Mouse (Mus musculus) ES-CJ7 (cell line): Measurements from ENCODE around the gene Ugt1a1.
"Not testable (repeated sequence)": the region's sequence is repeated elsewhere in the genome, so short reads cannot be mapped to it uniquely, and the experiment has no call there.

ENCODE experiments used
- DNase-seq: peaks from one replicate; pipeline ENCODE4 v3.0.0; 2011; ENCODE audit warnings: low read depth, low spot score

Ugt1a1 gene

GRCm38 (mm10) chr1:88211812-88212211 lies at the start of gene Ugt1a1:
Gene Ugt1a1 (plus strand): TSS chr1:88211959.
- no peak for DNase-seq

GRCm38 (mm10) chr1:88165711-88166110 lies 46.0 kb upstream of the Ugt1a1 start, which contains the start of gene Ugt1a5:
Gene Ugt1a5 (plus strand): TSS chr1:88166012.
- DNase-seq: no peak

- not testable (repeated sequence) for DNase-seq
These were observed 39.6 kb upstream of the Ugt1a1 start for GRCm38 (mm10) chr1:88172190-88172589.

GRCm38 (mm10) chr1:88179657-88180056 lies 32.1 kb upstream of the Ugt1a1 start:
- DNase-seq: no peak

- no peak for DNase-seq
These were observed 25.3 kb upstream of the Ugt1a1 start for GRCm38 (mm10) chr1:88186325-88186935.

- no peak for DNase-seq
These were observed 19.6 kb upstream of the Ugt1a1 start for GRCm38 (mm10) chr1:88192136-88192535.

GRCm38 (mm10) chr1:88195687-88196086 lies 16.1 kb upstream of the Ugt1a1 start:
- no peak for DNase-seq

GRCm38 (mm10) chr1:88197443-88197842 lies 14.3 kb upstream of the Ugt1a1 start:
- no peak for DNase-seq

- DNase-seq: no peak
These were observed 11.8 kb upstream of the Ugt1a1 start for GRCm38 (mm10) chr1:88199996-88200395.

- DNase-seq: no peak
These were observed 11.3 kb upstream of the Ugt1a1 start, which contains the start of gene Ugt1a2 for GRCm38 (mm10) chr1:88200456-88200855. Gene Ugt1a2 (plus strand): TSS chr1:88200601.

- peak; percentile 82 for DNase-seq
These were observed 6.4 kb upstream of the Ugt1a1 start, which contains the start of gene Dnajb3 for GRCm38 (mm10) chr1:88205294-88205922. Gene Dnajb3 (minus strand): TSS chr1:88205782.

- no peak for DNase-seq
These were observed 4.8 kb upstream of the Ugt1a1 start for GRCm38 (mm10) chr1:88206843-88207479.

- no peak for DNase-seq
These were observed 734 bp downstream of the Ugt1a1 start for GRCm38 (mm10) chr1:88212341-88213045.

- DNase-seq: no peak
These were observed 1.3 kb downstream of the Ugt1a1 start for GRCm38 (mm10) chr1:88213061-88213460.

GRCm38 (mm10) chr1:88213766-88214461 lies 2.2 kb downstream of the Ugt1a1 start:
- DNase-seq: no peak

- DNase-seq: no peak
These were observed 2.7 kb downstream of the Ugt1a1 start for GRCm38 (mm10) chr1:88214462-88214952.

GRCm38 (mm10) chr1:88215466-88216380 lies 4.0 kb downstream of the Ugt1a1 start:
- DNase-seq: peak; percentile 14

GRCm38 (mm10) chr1:88216551-88216950 lies 4.8 kb downstream of the Ugt1a1 start:
- DNase-seq: no peak

GRCm38 (mm10) chr1:88217144-88217543 lies 5.4 kb downstream of the Ugt1a1 start:
- peak; percentile 32 for DNase-seq

- no peak for DNase-seq
These were observed 5.8 kb downstream of the Ugt1a1 start for GRCm38 (mm10) chr1:88217576-88217975.
